27 mouse cellular contexts compared by ENCODE assay signal in the genomic region with DNA sequence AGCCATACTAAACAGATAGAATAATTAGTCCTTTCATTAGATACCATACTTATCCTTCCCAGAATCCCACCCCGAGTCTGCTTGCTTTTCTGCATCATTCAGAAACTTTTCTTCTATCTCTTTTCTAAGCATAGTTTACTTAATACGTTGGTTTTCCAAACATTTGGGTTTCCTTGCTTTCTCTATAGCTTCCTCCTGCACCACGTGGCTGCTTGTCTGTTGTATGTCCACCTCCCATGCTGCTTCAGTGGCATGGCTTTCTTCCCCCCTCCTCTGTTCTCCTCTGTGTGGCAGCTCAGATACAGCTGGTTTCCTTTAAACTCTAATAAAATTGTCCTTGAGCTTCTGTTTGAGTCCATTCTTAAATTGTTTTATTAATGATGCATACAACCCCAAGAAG. TPM values are rescaled to one million over a fixed set of nuclear protein-coding genes. Genes with fewer than 3 reads are reported as not detected.
"Had no signal": no experiment of that assay in that cellular context is flagged by ENCODE, and none has a peak within 500 bp of the region (broad histone marks: within the 10 kb centered on the region; RNA-seq: fewer than 3 reads in every experiment).

No protein-coding gene starts in this region.

- H3K9me3 ChIP-seq: heart, embryonic 15.5 days; limb, embryonic 15.5 days; liver, embryonic 12.5 days had no signal

- H3K27ac ChIP-seq: heart, embryonic 13.5 days; heart, embryonic 15.5 days; hindbrain, embryonic 13.5 days; hindbrain, embryonic 15.5 days; hindbrain, postnatal 0 days; kidney, embryonic 15.5 days; liver, embryonic 12.5 days had no signal

- H3K9ac ChIP-seq: forebrain, postnatal 0 days; heart, embryonic 13.5 days; heart, embryonic 15.5 days; hindbrain, embryonic 13.5 days; hindbrain, embryonic 15.5 days; kidney, embryonic 15.5 days; limb, embryonic 13.5 days; limb, embryonic 15.5 days; liver, embryonic 12.5 days had no signal

- H3K27me3 ChIP-seq: heart, embryonic 13.5 days; heart, embryonic 15.5 days; hindbrain, embryonic 13.5 days; hindbrain, embryonic 15.5 days; kidney, embryonic 15.5 days; limb, embryonic 13.5 days; limb, embryonic 15.5 days; liver, embryonic 12.5 days had no signal

- H3K4me3 ChIP-seq: heart, embryonic 13.5 days; heart, embryonic 15.5 days; hindbrain, embryonic 13.5 days; hindbrain, embryonic 15.5 days; kidney, embryonic 15.5 days; limb, embryonic 13.5 days; limb, embryonic 15.5 days; liver, embryonic 12.5 days had no signal

- H3K36me3 ChIP-seq: heart, embryonic 13.5 days; heart, embryonic 15.5 days; hindbrain, embryonic 13.5 days; hindbrain, embryonic 15.5 days; kidney, embryonic 15.5 days; limb, embryonic 13.5 days; limb, embryonic 15.5 days; liver, embryonic 12.5 days had no signal

- H3K4me2 ChIP-seq: heart, embryonic 11.5 days; heart, embryonic 13.5 days; heart, embryonic 15.5 days; hindbrain, embryonic 13.5 days; hindbrain, embryonic 15.5 days; kidney, embryonic 15.5 days; limb, embryonic 13.5 days; limb, embryonic 15.5 days; liver, embryonic 12.5 days had no signal

- ATAC-seq: forebrain, postnatal 0 days; hindbrain, postnatal 0 days; liver, embryonic 12.5 days had no signal

- DNase-seq: forebrain, postnatal 0 days; heart, postnatal 36 days; kidney, adult 11 months; kidney, adult 2 months; kidney, adult 9 months; kidney, postnatal 14 days; kidney, postnatal 36 days; layer of hippocampus, adult 9-11 months; layer of hippocampus, postnatal 36 days; left cerebral cortex, postnatal 4 days had no signal

- H3K4me1 ChIP-seq: liver, embryonic 12.5 days had no signal

RNA-seq across cellular contexts. Expression of gene Mlph, which starts 20.4 kb away (rescaled TPM):
- polyA plus RNA-seq: hindbrain, embryonic 11.5 days; liver, embryonic 12.5 days had no signal

RNA-seq across cellular contexts. Expression of gene Prlh, which starts 58.4 kb away (rescaled TPM):
- polyA plus RNA-seq: forebrain, postnatal 0 days; gonadal fat pad, adult 2 months; heart, embryonic 11.5 days; heart, embryonic 13.5 days; heart, embryonic 15.5 days; heart, postnatal 0 days; hindbrain, embryonic 11.5 days; hindbrain, embryonic 13.5 days; hindbrain, embryonic 15.5 days; intestine, embryonic 14.5 days; kidney, adult 2 months; kidney, embryonic 15.5 days; large intestine, adult 2 months; limb, embryonic 11.5 days; limb, embryonic 13.5 days; limb, embryonic 15.5 days; liver, adult 2 months; liver, embryonic 12.5 days had no signal
